Mouse (Mus musculus): ENCODE data around the gene Adgre5.
A peak's percentile ranks its signal among the peaks of the same experiment; 100 is the strongest.

Gene Adgre5

DNA sequence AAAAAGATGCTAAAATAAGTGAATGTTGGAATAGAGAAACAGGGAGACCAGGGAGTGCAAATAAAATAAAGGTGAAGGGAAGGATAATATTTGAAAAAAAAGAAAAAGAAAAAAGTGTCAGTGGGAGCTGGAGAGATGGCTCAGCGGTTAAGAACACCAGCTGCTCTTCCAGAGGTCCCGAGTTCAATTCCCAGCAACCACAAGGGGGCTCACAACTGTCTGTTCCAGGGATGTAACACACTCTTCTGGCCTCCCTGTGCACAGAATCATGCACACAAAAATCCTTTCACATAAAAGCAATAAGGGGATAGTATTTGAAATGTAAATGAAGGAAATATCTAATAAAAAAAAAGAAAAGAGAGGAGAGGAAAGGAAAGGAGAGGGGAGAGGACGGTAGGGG, 13.0 kb upstream of the Adgre5 start:
- no peak for DNase-seq (ENCODE audit: low read depth, low spot score)

- DNase-seq (ENCODE audit: low read depth, low spot score): no peak
Observed at GRCm38 (mm10) chr8:83749265-83749664, 8.1 kb upstream of the Adgre5 start.

DNA sequence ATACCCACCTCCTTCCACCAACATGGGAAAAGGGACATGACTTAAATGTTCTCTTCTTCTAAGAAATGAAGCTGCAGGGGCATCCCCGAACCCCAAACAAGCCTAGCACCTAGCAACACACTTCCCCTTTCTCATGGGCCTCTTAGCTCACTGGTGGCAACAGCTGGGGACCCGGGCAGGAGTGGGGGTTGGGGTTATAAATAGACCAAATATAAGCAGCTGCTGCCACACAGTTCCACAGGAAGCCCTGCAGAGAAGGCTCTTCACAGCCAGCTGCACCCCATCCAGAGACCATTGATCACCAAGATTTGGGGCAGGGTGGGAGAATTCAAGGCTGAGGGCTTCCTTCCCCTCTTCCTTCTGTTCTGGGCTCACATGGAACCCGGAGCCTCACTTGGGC, 7.6 kb upstream of the Adgre5 start:
- DNase-seq (ENCODE audit: low read depth, low spot score): peak; percentile 43

DNA sequence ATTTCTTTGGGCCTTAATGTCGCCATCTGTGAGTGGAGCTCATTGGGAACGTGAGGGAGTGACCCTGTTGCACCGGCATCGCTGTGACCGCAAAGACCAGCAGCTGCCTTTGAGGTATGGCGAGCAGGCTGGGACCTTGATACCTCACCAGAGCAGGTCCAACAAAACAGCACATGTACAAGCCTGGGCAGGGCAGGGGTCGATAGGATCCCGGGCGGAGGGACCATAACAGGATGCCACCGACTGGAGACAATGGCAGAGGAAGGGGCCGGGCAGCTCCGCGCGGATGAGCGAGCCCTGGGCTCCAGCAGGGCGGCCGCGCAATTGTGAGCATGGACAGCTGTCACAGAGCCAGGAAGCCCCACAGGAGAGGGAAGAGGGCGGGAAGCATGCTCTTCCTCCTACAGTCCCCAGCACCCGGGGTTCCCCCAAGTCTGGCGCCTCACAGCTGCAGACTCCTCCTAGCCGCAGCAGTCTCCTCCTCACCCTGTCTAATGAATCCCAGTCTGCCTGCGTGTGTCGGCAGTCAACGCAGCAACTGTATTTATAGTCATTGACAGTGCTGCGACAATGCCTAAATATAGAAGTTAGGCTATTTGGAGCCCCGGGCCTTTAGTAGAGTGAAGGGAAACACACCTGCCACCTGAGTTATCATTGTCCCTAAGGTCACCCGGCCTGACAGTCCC, 6.7 kb upstream of the Adgre5 start:
- DNase-seq (ENCODE audit: low read depth, low spot score): peak; percentile 74

GRCm38 (mm10) chr8:83744070-83744469, 2.9 kb upstream of the Adgre5 start:
- DNase-seq (ENCODE audit: low read depth, low spot score): no peak

DNA sequence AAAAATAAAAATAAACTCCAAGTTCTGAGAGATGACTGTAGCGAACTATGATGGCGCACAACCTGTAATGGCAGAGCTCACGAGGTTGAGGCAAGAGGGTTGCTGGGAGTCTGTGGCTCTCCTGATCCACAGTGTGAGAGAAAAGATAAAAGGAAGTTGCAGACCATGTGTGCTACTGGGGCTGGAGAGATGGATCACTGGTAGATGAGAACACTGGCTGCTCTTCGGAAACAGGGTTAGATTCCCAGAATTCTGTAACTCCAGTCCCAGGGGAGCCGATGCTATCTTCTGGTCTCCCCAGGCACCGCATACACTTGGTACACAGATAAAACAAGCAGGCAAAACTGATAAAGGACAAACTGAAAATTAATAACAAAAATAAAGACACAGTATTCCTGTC, 1.8 kb upstream of the Adgre5 start:
- no peak for DNase-seq (ENCODE audit: low read depth, low spot score)

- no peak for DNase-seq (ENCODE audit: low read depth, low spot score)
Observed at GRCm38 (mm10) chr8:83741849-83742655, 926 bp upstream of the Adgre5 start.

- DNase-seq (ENCODE audit: low read depth, low spot score): no peak
Observed at GRCm38 (mm10) chr8:83740586-83740975, 545 bp downstream of the Adgre5 start.

DNA sequence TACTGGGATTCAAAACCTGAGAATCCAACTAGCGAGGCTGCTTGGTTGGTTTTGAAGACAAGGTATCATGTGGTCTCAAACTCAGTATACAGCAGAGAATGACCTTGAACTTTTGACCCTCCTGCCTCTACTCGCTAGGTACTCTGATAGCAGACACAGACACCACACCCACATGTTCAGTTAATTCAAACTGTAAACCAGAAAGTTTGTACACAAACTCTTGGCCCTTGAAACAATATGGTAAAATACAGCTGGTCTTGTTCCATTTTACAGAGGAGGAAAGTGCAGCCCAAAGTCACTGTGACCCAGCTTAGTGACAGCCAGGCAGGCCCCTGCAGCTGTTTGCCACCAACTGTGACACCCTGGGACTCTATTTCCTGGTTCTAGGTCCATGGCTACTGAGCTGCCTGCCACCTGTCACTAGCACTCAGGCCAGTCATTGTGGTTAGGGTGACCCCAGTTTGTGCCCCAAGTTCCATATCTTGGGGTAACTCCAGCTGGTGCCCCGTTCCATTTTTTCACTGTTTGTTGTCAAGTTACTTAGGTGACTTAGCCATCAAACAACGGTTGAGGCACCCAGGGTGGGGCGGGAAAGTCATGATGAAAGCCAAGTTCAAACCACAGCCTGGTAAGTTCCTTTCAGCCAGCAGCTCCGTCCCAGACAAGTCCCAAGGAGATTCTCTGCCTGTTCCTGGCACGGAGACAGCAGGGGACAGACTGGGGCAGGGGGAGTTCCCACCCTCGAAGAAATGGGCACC, 1.2 kb downstream of the Adgre5 start:
- no peak for DNase-seq (ENCODE audit: low read depth, low spot score)

DNA sequence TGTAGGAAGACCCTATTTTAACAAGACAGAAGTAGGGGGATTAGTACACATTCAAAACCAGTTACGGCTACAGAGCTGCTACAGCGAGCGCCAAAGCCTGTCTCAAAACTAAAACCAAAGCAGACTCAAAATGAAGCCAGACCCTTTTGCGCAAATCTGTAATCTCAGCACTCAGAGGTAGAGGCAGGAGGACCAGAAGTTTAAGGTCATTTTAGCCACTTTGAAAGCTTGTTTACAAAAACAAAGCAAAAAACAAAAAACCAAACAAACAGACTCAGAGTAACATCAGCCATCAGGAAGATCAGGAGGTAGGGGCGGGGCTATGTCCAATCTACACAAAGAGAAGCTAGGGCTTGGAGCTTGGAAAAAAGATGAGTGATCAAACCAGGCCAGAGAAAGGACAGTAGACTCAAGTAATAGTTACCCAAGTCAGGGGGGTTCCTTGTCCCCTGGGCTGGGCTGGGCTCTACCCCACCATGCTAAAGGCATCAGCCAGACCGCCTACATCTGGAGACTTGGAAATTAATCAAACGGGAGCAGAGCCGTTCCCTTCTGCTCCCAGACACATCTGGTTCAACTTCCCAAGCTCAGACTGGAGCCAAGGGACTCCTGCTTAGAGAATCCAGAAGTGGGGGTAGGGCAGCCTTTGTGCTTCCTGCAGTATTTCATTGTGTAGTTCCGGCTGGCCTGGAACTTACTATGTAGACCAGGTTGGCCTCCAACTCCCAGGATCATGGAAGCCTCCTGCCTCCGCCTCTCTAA, 2.0 kb downstream of the Adgre5 start:
- no peak for DNase-seq (ENCODE audit: low read depth, low spot score)

GRCm38 (mm10) chr8:83737852-83738562, 3.1 kb downstream of the Adgre5 start:
- peak; percentile 57 for DNase-seq (ENCODE audit: low read depth, low spot score)

GRCm38 (mm10) chr8:83737346-83737745, 3.8 kb downstream of the Adgre5 start:
- DNase-seq (ENCODE audit: low read depth, low spot score): no peak

GRCm38 (mm10) chr8:83736681-83737080, 4.4 kb downstream of the Adgre5 start:
- DNase-seq (ENCODE audit: low read depth, low spot score): no peak

- no peak for DNase-seq (ENCODE audit: low read depth, low spot score)
Observed at GRCm38 (mm10) chr8:83732919-83733318, 8.2 kb downstream of the Adgre5 start.

DNA sequence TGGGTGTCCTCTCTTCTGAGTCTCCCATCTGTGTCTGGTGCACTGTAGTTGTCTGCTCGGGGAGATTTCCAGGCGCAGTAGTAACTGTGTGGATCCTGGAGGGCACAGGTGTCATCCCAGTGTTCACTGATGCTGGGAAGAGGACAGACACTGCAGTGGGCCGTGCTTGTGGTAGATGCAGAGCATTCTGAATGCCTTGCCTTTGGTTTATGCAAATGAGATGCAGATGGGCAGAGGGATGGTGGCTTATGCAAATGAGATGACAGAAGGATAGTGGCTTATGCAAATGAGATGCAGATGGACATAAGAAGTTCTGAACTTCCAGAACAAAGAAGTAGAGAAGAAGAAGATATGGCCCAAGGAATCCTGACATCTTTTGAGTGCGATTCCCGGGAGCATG, 9.2 kb downstream of the Adgre5 start:
- no peak for DNase-seq (ENCODE audit: low read depth, low spot score)

DNA sequence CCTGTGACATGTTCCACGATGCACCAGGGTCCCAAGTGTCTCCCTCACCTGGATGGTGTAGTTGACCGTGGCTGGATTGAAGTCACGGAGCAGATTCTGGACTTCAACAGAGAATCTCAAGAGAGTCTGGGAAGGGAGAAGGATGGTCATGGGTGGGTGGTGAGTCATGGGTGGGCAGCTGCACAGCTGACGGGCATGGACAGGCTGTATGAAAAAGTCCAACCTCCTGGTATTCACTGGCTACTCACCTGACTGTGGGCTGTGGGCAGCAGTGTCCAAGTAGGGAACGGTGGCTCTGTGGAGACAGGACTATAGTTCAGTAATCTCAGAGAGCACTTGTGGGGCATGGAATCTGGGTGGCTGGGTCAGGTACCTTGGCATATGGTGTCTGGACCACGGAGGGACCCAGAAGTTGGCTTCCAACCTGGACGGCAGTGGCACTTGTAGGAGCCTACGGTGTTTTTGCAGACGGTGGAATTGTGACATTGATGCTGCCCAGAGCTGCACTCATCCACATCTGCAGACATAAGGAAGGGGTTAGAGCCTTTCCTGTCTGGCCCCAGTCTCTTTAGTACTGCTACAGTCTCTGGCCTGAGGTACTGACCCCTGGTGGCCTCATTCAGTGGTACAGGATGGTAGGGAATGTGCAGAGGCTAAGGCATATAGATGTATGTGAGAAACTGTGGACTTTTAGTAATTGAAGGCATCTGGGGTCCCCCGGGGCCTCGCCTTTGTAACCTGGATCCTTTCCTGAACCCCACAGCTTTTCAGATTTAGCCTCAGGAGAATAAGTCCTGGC, 11.9 kb downstream of the Adgre5 start:
- DNase-seq (ENCODE audit: low read depth, low spot score): no peak

- DNase-seq (ENCODE audit: low read depth, low spot score): no peak
Observed at GRCm38 (mm10) chr8:83725521-83726102, 15.5 kb downstream of the Adgre5 start.

GRCm38 (mm10) chr8:83724697-83725482, 16.2 kb downstream of the Adgre5 start:
- peak; percentile 86 for DNase-seq (ENCODE audit: low read depth, low spot score)

DNA sequence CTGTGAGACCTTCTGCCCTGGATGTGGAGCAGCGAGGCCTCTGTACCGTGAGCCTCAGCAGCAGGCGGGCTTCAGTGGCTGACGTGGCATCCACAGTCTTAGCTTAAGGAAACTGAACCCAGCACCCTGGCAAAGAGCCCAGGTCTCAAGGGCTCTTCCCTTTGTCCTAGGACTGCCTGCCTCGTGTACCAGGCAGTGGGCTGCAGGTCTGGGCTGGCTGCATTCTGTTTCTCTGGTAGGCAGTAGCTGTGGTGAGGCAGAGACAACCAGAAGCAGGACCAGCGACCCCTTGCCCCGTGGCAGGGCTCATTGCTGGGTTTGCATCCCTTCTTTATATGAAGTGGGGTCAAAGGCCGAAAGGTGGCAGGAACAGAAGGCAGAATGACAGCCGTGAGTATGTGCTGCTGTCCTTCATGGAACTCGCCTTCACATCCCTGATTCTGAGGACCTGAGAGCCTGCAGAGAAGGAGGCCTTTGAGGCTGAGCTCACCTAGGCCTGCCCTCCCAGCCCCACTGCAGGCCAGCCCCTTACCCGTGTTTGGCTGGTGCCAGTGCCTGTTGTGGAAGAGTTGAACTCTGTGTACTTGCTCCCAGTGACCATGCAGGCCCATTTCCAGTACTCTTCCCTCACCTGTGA, 17.6 kb downstream of the Adgre5 start:
- DNase-seq (ENCODE audit: low read depth, low spot score): no peak

All from brain, adult 2 months (tissue).